Mouse (Mus musculus) ES-Bruce4 (cell line): Measurements from ENCODE around the gene Gpr83. TPM values are rescaled to one million over a fixed set of nuclear protein-coding genes. Genes with fewer than 3 reads are reported as not detected.

Experiments used
- H3K27ac ChIP-seq: 2 replicates; pipeline ENCODE4 v1.5.1; 2012; ENCODE audit warnings: low read length, inconsistent platforms; ENCODE audit not compliant: insufficient read depth
- H3K27me3 ChIP-seq: 2 replicates; pipeline ENCODE4 v1.6.1; 2012; ENCODE audit warnings: mild to moderate bottlenecking, low read length, inconsistent platforms; ENCODE audit not compliant: control insufficient read depth, poor library complexity, insufficient read depth, severe bottlenecking
- H3K36me3 ChIP-seq: 2 replicates; pipeline ENCODE4 v1.6.1; 2012; ENCODE audit warnings: inconsistent platforms, mild to moderate bottlenecking, low read length, moderate library complexity; ENCODE audit not compliant: control insufficient read depth, poor library complexity, insufficient read depth, severe bottlenecking
- H3K4me1 ChIP-seq: one replicate; pipeline ENCODE4 v1.8.1; 2011; ENCODE audit warnings: low read length; ENCODE audit not compliant: control insufficient read depth, insufficient read depth
- H3K4me3 ChIP-seq: 2 replicates; pipeline ENCODE4 v1.5.1; 2011; ENCODE audit warnings: low read depth, mild to moderate bottlenecking, low read length
- H3K9ac ChIP-seq: 2 replicates; pipeline ENCODE4 v1.6.1; 2012; ENCODE audit warnings: low read depth, mild to moderate bottlenecking, inconsistent platforms; ENCODE audit not compliant: poor library complexity, severe bottlenecking
- H3K9me3 ChIP-seq: replicated peaks from 2 replicates; pipeline ENCODE4 v1.6.1; 2012; ENCODE audit warnings: mild to moderate bottlenecking, low read length, inconsistent platforms; ENCODE audit not compliant: control insufficient read depth, poor library complexity, insufficient read depth, severe bottlenecking
- CTCF ChIP-seq: IDR thresholded peaks from one replicate; pipeline ENCODE4 v1.8.1; 2011; ENCODE audit warnings: low read depth, low read length
- EP300 ChIP-seq: IDR thresholded peaks from 2 replicates; pipeline ENCODE4 v1.6.1; 2011; ENCODE audit warnings: low read depth, low read length; ENCODE audit not compliant: insufficient read depth
- POLR2A ChIP-seq: IDR thresholded peaks from one replicate; pipeline ENCODE4 v1.8.1; 2011; ENCODE audit warnings: low read length; ENCODE audit not compliant: insufficient read depth
- polyA plus RNA-seq: library from polyadenylated mRNA; stranded (reverse); fragments of >200 nt; gene quantifications from 2 replicates; pipeline ENCODE4 v1.2.4, GENCODE M21; 2011; ENCODE audit warnings: low read depth; ENCODE audit not compliant: missing spikeins, insufficient read depth, insufficient read length

Gpr83 gene
- polyA plus RNA-seq, 1 experiment: not detected

GRCm38 (mm10) chr9:14848267-14848935, 11.6 kb upstream of the Gpr83 start:
- Histone ChIP-seq H3K27ac (no peak overlapping the region), H3K9ac (no peak overlapping the region), H3K36me3 (no peaks in the 10 kb centered on the region), H3K9me3 (no peaks in the 10 kb centered on the region), H3K4me1 (no peaks in the 10 kb centered on the region), H3K27me3 (no peaks in the 10 kb centered on the region), H3K4me3 (no peak overlapping the region)
- TF ChIP-seq EP300 (no peak), CTCF (no peak)

GRCm38 (mm10) chr9:14854585-14854984, 5.4 kb upstream of the Gpr83 start:
- H3K9me3 ChIP-seq: no peaks in the 10 kb centered on the region
- no peak overlapping the region for H3K9ac ChIP-seq
- H3K36me3 ChIP-seq: no peaks in the 10 kb centered on the region
- H3K4me3 ChIP-seq: no peak overlapping the region
- H3K27ac ChIP-seq: no peak overlapping the region
- H3K4me1 ChIP-seq: no peaks in the 10 kb centered on the region
- no peaks in the 10 kb centered on the region for H3K27me3 ChIP-seq
- TF ChIP-seq EP300: no peak
- no peak for TF ChIP-seq POLR2A
- TF ChIP-seq CTCF: no peak

GRCm38 (mm10) chr9:14856922-14857654, 2.9 kb upstream of the Gpr83 start:
- Histone ChIP-seq H3K9ac (no peak overlapping the region), H3K9me3 (no peaks in the 10 kb centered on the region), H3K27ac (no peak overlapping the region), H3K4me3 (no peak overlapping the region), H3K27me3 (no peaks in the 10 kb centered on the region), H3K4me1 (no peaks in the 10 kb centered on the region), H3K36me3 (no peaks in the 10 kb centered on the region)
- TF ChIP-seq CTCF (no peak), POLR2A (no peak), EP300 (no peak)

GRCm38 (mm10) chr9:14858170-14858706, 1.8 kb upstream of the Gpr83 start:
- H3K9ac ChIP-seq: no peak overlapping the region
- H3K9me3 ChIP-seq: no peaks in the 10 kb centered on the region
- TF ChIP-seq POLR2A (no peak), EP300 (no peak), CTCF (no peak)
- H3K27me3 ChIP-seq: no peaks in the 10 kb centered on the region
- no peaks in the 10 kb centered on the region for H3K4me1 ChIP-seq
- H3K27ac ChIP-seq: no peak overlapping the region
- H3K36me3 ChIP-seq: no peaks in the 10 kb centered on the region
- H3K4me3 ChIP-seq: no peak overlapping the region

DNA sequence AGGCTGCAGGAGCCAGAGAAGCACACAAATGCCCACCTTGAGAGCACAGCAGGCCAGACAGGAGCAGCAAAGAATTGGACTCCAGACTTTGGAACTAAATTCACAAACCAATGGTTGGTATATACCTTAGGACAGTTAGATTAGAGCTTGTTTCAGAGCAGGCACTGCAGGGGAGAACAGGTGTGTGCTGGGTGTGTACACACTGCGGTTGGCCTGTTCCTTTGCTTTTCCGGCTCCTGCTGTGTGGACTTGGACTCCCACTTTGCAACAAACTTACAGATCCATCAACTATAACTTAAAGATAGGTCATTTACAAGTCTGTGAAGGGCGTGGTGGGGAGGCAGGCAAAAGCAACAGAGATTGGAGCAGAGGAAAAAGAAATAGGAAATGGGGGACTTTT, 1.2 kb upstream of the Gpr83 start:
- H3K36me3 ChIP-seq: no peaks in the 10 kb centered on the region
- no peak overlapping the region for H3K9ac ChIP-seq
- H3K27ac ChIP-seq: no peak overlapping the region
- H3K27me3 ChIP-seq: no peaks in the 10 kb centered on the region
- H3K4me1 ChIP-seq: no peaks in the 10 kb centered on the region
- TF ChIP-seq CTCF (no peak), POLR2A (no peak), EP300 (no peak)
- H3K4me3 ChIP-seq: no peak overlapping the region
- no peaks in the 10 kb centered on the region for H3K9me3 ChIP-seq

- Histone ChIP-seq H3K4me1 (no peaks in the 10 kb centered on the region), H3K27ac (no peak overlapping the region), H3K9ac (no peak overlapping the region), H3K27me3 (no peaks in the 10 kb centered on the region), H3K9me3 (no peaks in the 10 kb centered on the region), H3K4me3 (no peak overlapping the region), H3K36me3 (no peaks in the 10 kb centered on the region)
- no peak for TF ChIP-seq EP300
- TF ChIP-seq POLR2A: no peak
- TF ChIP-seq CTCF: no peak
These were observed 3.1 kb downstream of the Gpr83 start for GRCm38 (mm10) chr9:14863126-14863525.
